Mouse (Mus musculus) MEL (cell line): ENCODE measurements at regions not wholly inside any gene's neighbourhood (a gene's known extent, or its start where the extent isn't known, plus 50 kb on each side); places are given as distances from the start of the nearest gene placed in this dataset.

ENCODE experiments used
- DNase-seq: peaks from one replicate; pipeline ENCODE4 v3.0.0; 2011; ENCODE audit warnings: low read depth, low spot score
- H3K27ac ChIP-seq: 2 replicates; pipeline ENCODE4 v1.5.1; 2012; ENCODE audit warnings: low read depth, mild to moderate bottlenecking, control low read depth, low read length, moderate library complexity; ENCODE audit not compliant: control insufficient read depth
- H3K27me3 ChIP-seq, 2 experiments: fragments of 150-350 bp in 1 of 2; sonication (generic) in 1 of 2; 2 replicates each; pipeline ENCODE4 v1.6.1; 2012; ENCODE audit warnings: low read length in 2 of 2, mild to moderate bottlenecking in 2 of 2, improper control_type of control experiment in 1 of 2, moderate library complexity in 1 of 2; ENCODE audit not compliant: insufficient read depth in 2 of 2, control insufficient read depth in 1 of 2
- H3K36me3 ChIP-seq, 2 experiments: 2 replicates each; pipeline ENCODE4 v1.6.1; 2012 to 2014; ENCODE audit warnings: low read length in 2 of 2, improper control_type of control experiment in 1 of 2, inconsistent platforms in 1 of 2, mild to moderate bottlenecking in 1 of 2; ENCODE audit not compliant: insufficient read depth in 2 of 2, control insufficient read depth in 1 of 2
- H3K4me1 ChIP-seq, 2 experiments: fragments of 150-350 bp in 1 of 2; sonication (generic) in 1 of 2; 2 replicates each; pipeline ENCODE4 v1.6.1; 2012; ENCODE audit warnings: low read length in 2 of 2, improper control_type of control experiment in 1 of 2, mild to moderate bottlenecking in 1 of 2; ENCODE audit not compliant: insufficient read depth in 2 of 2, control insufficient read depth in 1 of 2
- H3K4me3 ChIP-seq, 2 experiments: fragments of 150-350 bp in 1 of 2; sonication (generic) in 1 of 2; 2 replicates each; pipeline ENCODE4 v1.5.1; 2012; ENCODE audit warnings: low read depth in 2 of 2, low read length in 2 of 2, mild to moderate bottlenecking in 2 of 2, moderate library complexity in 2 of 2, control low read depth in 1 of 2, improper control_type of control experiment in 1 of 2; ENCODE audit not compliant: control insufficient read depth in 1 of 2, insufficient read depth in 1 of 2
- H3K79me2 ChIP-seq: 2 replicates; pipeline ENCODE4 v1.6.1; 2012; ENCODE audit warnings: mild to moderate bottlenecking, low read length, moderate library complexity; ENCODE audit not compliant: control insufficient read depth, poor library complexity, insufficient read depth
- H3K9ac ChIP-seq: 2 replicates; pipeline ENCODE4 v1.6.1; 2012; ENCODE audit warnings: low read depth, mild to moderate bottlenecking, control low read depth, low read length, moderate library complexity; ENCODE audit not compliant: control insufficient read depth, poor library complexity, severe bottlenecking
- H3K9me3 ChIP-seq: fragments of 150-350 bp; sonication (generic); replicated peaks from 2 replicates; pipeline ENCODE4 v1.6.1; 2012; ENCODE audit warnings: mild to moderate bottlenecking, low read length, improper control_type of control experiment, moderate library complexity; ENCODE audit not compliant: insufficient read depth
- BHLHE40 ChIP-seq: IDR thresholded peaks from 2 replicates; pipeline ENCODE4 v1.6.1; 2012; ENCODE audit warnings: low read depth, mild to moderate bottlenecking, inconsistent platforms, low read length, improper control_type of control experiment, borderline replicate concordance
- CHD2 ChIP-seq: IDR thresholded peaks from 2 replicates; pipeline ENCODE4 v1.6.1; 2011; ENCODE audit warnings: low read length, improper control_type of control experiment
- ELF1 ChIP-seq: IDR thresholded peaks from 2 replicates; pipeline ENCODE4 v1.6.1; 2014; ENCODE audit warnings: low read depth, mild to moderate bottlenecking, inconsistent platforms, low read length, improper control_type of control experiment, moderate library complexity
- ETS1 ChIP-seq: IDR thresholded peaks from 2 replicates; pipeline ENCODE4 v1.6.1; 2012; ENCODE audit warnings: low read depth, mild to moderate bottlenecking, inconsistent platforms, low read length, improper control_type of control experiment, moderate library complexity
- GATA1 ChIP-seq: IDR thresholded peaks from 2 replicates; pipeline ENCODE4 v1.6.1; 2011; ENCODE audit warnings: low read depth, low read length, improper control_type of control experiment
- JUND ChIP-seq: IDR thresholded peaks from 2 replicates; pipeline ENCODE4 v1.6.1; 2011; ENCODE audit warnings: low read depth, mild to moderate bottlenecking, improper control_type of control experiment, low read length
- MAX ChIP-seq: IDR thresholded peaks from 2 replicates; pipeline ENCODE4 v1.6.1; 2011; ENCODE audit warnings: low read length, improper control_type of control experiment
- MYB ChIP-seq: IDR thresholded peaks from 2 replicates; pipeline ENCODE4 v1.6.1; 2011; ENCODE audit warnings: mild to moderate bottlenecking, low read depth, low read length, improper control_type of control experiment
- MYC ChIP-seq: IDR thresholded peaks from 2 replicates; pipeline ENCODE4 v1.6.1; 2011; ENCODE audit warnings: low read depth, mild to moderate bottlenecking, low read length, improper control_type of control experiment, moderate library complexity
- NELFE ChIP-seq: IDR thresholded peaks from 2 replicates; pipeline ENCODE4 v1.6.1; 2011; ENCODE audit warnings: low read depth, low read length, improper control_type of control experiment
- POLR2A ChIP-seq, 2 experiments: IDR thresholded peaks; 2 replicates each; pipeline ENCODE4 v1.6.1; 2011 to 2012; ENCODE audit warnings: low read length in 2 of 2, mild to moderate bottlenecking in 2 of 2, control low read depth in 1 of 2, improper control_type of control experiment in 1 of 2, low read depth in 1 of 2, moderate library complexity in 1 of 2; ENCODE audit not compliant: control insufficient read depth in 1 of 2, insufficient read depth in 1 of 2, poor library complexity in 1 of 2
- POLR2AphosphoS2 ChIP-seq: IDR thresholded peaks from 2 replicates; pipeline ENCODE4 v1.6.1; 2011; ENCODE audit warnings: low read length, improper control_type of control experiment
- POLR2AphosphoS5 ChIP-seq: IDR thresholded peaks from 2 replicates; pipeline ENCODE4 v1.6.1; 2012; ENCODE audit warnings: low read depth, borderline replicate concordance, mild to moderate bottlenecking, inconsistent platforms, low read length, moderate library complexity, mixed read lengths
- RAD21 ChIP-seq: IDR thresholded peaks from 2 replicates; pipeline ENCODE4 v1.6.1; 2011; ENCODE audit warnings: mild to moderate bottlenecking, low read depth, low read length, improper control_type of control experiment
- SIN3A ChIP-seq: IDR thresholded peaks from 2 replicates; pipeline ENCODE4 v1.6.1; 2012; ENCODE audit warnings: low read length, improper control_type of control experiment, inconsistent platforms
- SMC3 ChIP-seq: IDR thresholded peaks from 2 replicates; pipeline ENCODE4 v1.6.1; 2011; ENCODE audit warnings: low read depth, low read length, improper control_type of control experiment
- TBP ChIP-seq: IDR thresholded peaks from 2 replicates; pipeline ENCODE4 v1.8.0; 2011; ENCODE audit warnings: low read depth, low read length, improper control_type of control experiment
- TCF12 ChIP-seq: IDR thresholded peaks from 2 replicates; pipeline ENCODE4 v1.6.1; 2014; ENCODE audit warnings: low read depth, mild to moderate bottlenecking, inconsistent platforms, low read length, improper control_type of control experiment, moderate library complexity
- USF2 ChIP-seq, 2 experiments: IDR thresholded peaks; 2 replicates each; pipeline ENCODE4 v1.6.1; 2011 to 2012; ENCODE audit warnings: improper control_type of control experiment in 2 of 2, low read length in 2 of 2, borderline replicate concordance in 1 of 2, inconsistent platforms in 1 of 2, low read depth in 1 of 2, mild to moderate bottlenecking in 1 of 2; ENCODE audit not compliant: insufficient read depth in 1 of 2
- ZMIZ1 ChIP-seq: IDR thresholded peaks from 2 replicates; pipeline ENCODE4 v1.6.1; 2012; ENCODE audit warnings: low read depth, mild to moderate bottlenecking, inconsistent platforms, low read length, improper control_type of control experiment, moderate library complexity
- ZNF384 ChIP-seq: IDR thresholded peaks from 2 replicates; pipeline ENCODE4 v1.6.1; 2012; ENCODE audit warnings: low read depth, mild to moderate bottlenecking, inconsistent platforms, low read length, improper control_type of control experiment

GRCm38 (mm10) chrX:161653106-161653505 lies 63.8 kb upstream of the Rai2 start:
- no peak overlapping the region for H3K9ac ChIP-seq
- H3K27me3 ChIP-seq, result no peaks in the 10 kb centered on the region
- H3K4me1 ChIP-seq, result no peaks in the 10 kb centered on the region
- no peak overlapping the region for H3K27ac ChIP-seq
- H3K36me3 ChIP-seq, result no peaks in the 10 kb centered on the region
- no peak overlapping the region for H3K4me3 ChIP-seq
- TF ChIP-seq ETS1 (no peak), POLR2AphosphoS2 (no peak), TBP (no peak), ZMIZ1 (no peak), RAD21 (no peak), CHD2 (no peak), MAX (no peak), MYB (no peak), BHLHE40 (no peak), POLR2A (IDR thresholded peaks at IDR 0.05; ENCODE audit: control insufficient read depth in 1 of 2, insufficient read depth in 1 of 2, low read depth in 1 of 2, low read length in 2 of 2, poor library complexity in 1 of 2) (no peak), ELF1 (no peak), NELFE (no peak), POLR2AphosphoS5 (no peak), SMC3 (no peak), USF2 (IDR thresholded peaks at IDR 0.05; ENCODE audit: borderline replicate concordance in 1 of 2, insufficient read depth in 1 of 2, low read depth in 1 of 2, low read length in 2 of 2) (no peak), JUND (no peak), SIN3A (no peak), TCF12 (no peak)
- no peaks in the 10 kb centered on the region for H3K9me3 ChIP-seq
- H3K79me2 ChIP-seq, result no peaks in the 10 kb centered on the region
- DNase-seq, result no peak

- no peaks in the 10 kb centered on the region for H3K79me2 ChIP-seq
- H3K4me3 ChIP-seq, result no peak overlapping the region
- H3K4me1 ChIP-seq, result no peaks in the 10 kb centered on the region
- H3K36me3 ChIP-seq, result no peaks in the 10 kb centered on the region
- H3K9ac ChIP-seq, result no peak overlapping the region
- TF ChIP-seq NELFE (no peak), ELF1 (no peak), GATA1 (no peak), MYC (no peak), ZNF384 (no peak), TBP (no peak)
- TF ChIP-seq, all 39 proteins: peak for 0
- H3K27ac ChIP-seq, result no peak overlapping the region
- no peaks in the 10 kb centered on the region for H3K27me3 ChIP-seq
- DNase-seq, result no peak
- no peaks in the 10 kb centered on the region for H3K9me3 ChIP-seq
Measured at GRCm38 (mm10) chrX:161660106-161660505, 56.8 kb upstream of the Rai2 start.
